Mouse (Mus musculus): ENCODE measurements around the gene Gabrb1. TPM values are rescaled to one million over a fixed set of nuclear protein-coding genes. Genes with fewer than 3 reads are reported as not detected.

Gene Gabrb1
- polyA plus RNA-seq, 2 experiments from 2014 or later: 0.09 TPM; not detected in 1

- ATAC-seq: no peak
Observed at GRCm38 (mm10) chr5:72164386-72164785, 506.5 kb downstream of the Gabrb1 start.

- ATAC-seq: peak; percentile 92
Observed at GRCm38 (mm10) chr5:72167594-72168284, 509.8 kb downstream of the Gabrb1 start, which contains the start of gene Commd8. TSS of gene Commd8 (minus strand) at chr5:72168189.

- ATAC-seq: peak; percentile 19
Observed at GRCm38 (mm10) chr5:72168285-72168621, 510.3 kb downstream of the Gabrb1 start.

GRCm38 (mm10) chr5:72170067-72170466, 512.2 kb downstream of the Gabrb1 start:
- ATAC-seq: no peak

- ATAC-seq: peak; percentile 53
Observed at GRCm38 (mm10) chr5:72172675-72173074, 514.8 kb downstream of the Gabrb1 start.

- ATAC-seq: no peak
Observed at GRCm38 (mm10) chr5:72173521-72173920, 515.6 kb downstream of the Gabrb1 start.

GRCm38 (mm10) chr5:72175050-72175449, 517.1 kb downstream of the Gabrb1 start:
- ATAC-seq: no peak

GRCm38 (mm10) chr5:72175530-72175929, 517.6 kb downstream of the Gabrb1 start:
- ATAC-seq: peak; percentile 64

GRCm38 (mm10) chr5:72181194-72181593, 523.3 kb downstream of the Gabrb1 start:
- ATAC-seq: no peak

GRCm38 (mm10) chr5:72182804-72183203, 524.9 kb downstream of the Gabrb1 start:
- peak; percentile 95 for ATAC-seq

GRCm38 (mm10) chr5:72183929-72184328, 526.0 kb downstream of the Gabrb1 start:
- ATAC-seq: peak; percentile 23

- peak; percentile 3 for ATAC-seq
Observed at GRCm38 (mm10) chr5:72184437-72185100, 526.7 kb downstream of the Gabrb1 start.

- ATAC-seq: no peak
Observed at GRCm38 (mm10) chr5:72191154-72191553, 533.2 kb downstream of the Gabrb1 start.

- ATAC-seq: no peak
Observed at GRCm38 (mm10) chr5:72191932-72192331, 534.0 kb downstream of the Gabrb1 start.

- no peak for ATAC-seq
Observed at GRCm38 (mm10) chr5:72195442-72195841, 537.5 kb downstream of the Gabrb1 start.

Other genes starting within 250 kb of the Gabrb1 start
- not detected for gene Cox7b2, start 109.9 kb upstream of the Gabrb1 start, polyA plus RNA-seq (2017; shearing (Covaris generic))
- gene Gabra4, start 195 bp downstream of the Gabrb1 start, polyA plus RNA-seq (2017; shearing (Covaris generic)): not detected